Mouse (Mus musculus) heart, postnatal 36 days (tissue): Measurements from ENCODE around the gene Klra9. TPM values are rescaled to one million over a fixed set of nuclear protein-coding genes. Genes with fewer than 3 reads are reported as not detected.
"Not testable (repeated sequence)": the region's sequence is repeated elsewhere in the genome, so short reads cannot be mapped to it uniquely, and the experiment has no call there.

Experiments used
- DNase-seq, 2 experiments: peaks; one replicate each; pipeline ENCODE4 v3.0.0; 2021 to 2022
- intact Hi-C: fragments of 180-260 bp; cut with DNase I; formaldehyde crosslinking; loops from one replicate; pipeline ENCODE4 v1.15.1; 2025
- total RNA-seq, 2 experiments: library from RNA; stranded (reverse); gene quantifications; 2 replicates each; pipeline ENCODE4 v1.2.3; 2021

Klra9 gene
- 1 to 10 TPM; 1.3 to 1.9 TPM for total RNA-seq

DNA sequence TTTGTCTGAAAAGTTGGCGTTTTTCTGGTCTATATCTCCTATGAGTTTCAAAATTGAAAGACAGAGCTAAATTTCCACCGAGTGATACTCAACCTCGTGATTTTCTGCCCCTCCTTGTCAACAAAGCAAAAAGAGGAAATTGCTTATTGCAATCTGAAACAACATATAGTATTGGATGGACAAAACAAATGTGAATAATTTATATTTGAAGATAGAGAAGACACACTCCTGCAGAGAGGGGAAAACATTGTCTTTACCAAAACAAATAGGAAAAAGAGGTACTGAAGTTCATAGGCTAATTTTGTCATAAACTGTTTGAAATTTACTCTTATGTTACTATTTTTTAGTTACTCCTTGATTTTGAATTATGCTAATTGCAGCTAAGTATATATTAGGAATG is at the start of gene Klra9:
Klra9 (minus strand) TSS at position 101 of the 400 bp plus-strand sequence.
- DNase-seq, intact Hi-C loops: not testable (repeated sequence)

DNA sequence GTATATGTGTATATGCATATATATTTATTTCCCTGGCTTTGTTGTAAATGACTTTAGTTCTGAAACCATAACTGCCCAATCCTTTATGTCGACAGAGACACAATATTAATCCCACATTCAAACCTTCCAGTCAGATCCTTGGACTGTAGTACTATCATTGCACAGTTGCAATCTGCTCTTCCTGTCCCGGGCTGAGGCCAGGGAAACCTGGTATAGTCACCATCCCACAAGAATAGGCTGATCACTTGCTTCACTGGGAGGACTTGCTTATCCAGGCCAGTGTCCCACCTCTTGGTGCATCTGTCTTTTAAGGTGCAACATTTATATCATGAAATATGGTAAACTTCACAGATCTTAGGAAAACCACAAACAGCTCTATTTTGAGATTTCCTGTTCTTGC is 44.6 kb upstream of the Klra9 start:
- intact Hi-C loops = no loop called here
- DNase-seq = no peak

DNA sequence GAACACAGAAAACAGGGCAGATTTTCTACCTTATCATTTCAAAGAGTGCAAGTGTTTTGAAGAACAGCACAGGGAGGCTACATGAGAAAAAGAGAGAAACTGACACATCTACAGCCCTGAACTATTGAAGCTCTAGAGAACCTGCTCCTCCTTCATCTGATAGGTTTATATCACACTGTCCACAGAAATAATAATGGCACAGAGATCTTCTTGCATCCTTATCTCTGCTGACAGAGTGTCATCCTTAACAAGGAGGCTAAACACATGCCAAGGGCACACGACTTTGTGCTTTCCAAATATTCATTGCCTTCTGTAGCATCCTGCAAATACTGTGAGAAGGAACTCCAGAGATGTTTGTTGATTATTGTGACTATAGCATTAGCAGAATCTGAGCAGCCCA is 43.7 kb upstream of the Klra9 start:
- no peak for DNase-seq
- intact Hi-C loops = no loop called here

DNA sequence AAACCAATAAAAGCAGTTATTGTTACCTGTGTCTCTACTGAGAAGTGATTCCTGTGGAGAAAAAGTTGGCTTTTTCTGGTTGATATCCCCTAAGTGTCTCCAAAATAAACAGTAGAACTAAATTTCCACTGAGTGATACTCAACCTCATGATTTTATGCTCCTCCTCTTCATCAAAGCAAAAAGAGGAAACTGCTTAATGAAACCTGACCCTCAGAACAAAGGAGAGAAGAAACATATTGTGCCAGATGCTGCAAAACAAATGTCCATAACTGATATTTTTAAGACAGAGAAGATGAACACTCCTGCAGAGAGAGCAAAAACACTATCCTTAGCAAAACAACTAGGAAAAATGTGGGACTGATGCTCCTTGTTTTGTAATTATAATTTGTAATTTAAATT is 40.3 kb upstream of the Klra9 start, which contains the start of gene Klra7:
Klra7 (minus strand) TSS at position 101 of the 400 bp plus-strand sequence.
- DNase-seq = no peak
- intact Hi-C loops = no loop called here

DNA sequence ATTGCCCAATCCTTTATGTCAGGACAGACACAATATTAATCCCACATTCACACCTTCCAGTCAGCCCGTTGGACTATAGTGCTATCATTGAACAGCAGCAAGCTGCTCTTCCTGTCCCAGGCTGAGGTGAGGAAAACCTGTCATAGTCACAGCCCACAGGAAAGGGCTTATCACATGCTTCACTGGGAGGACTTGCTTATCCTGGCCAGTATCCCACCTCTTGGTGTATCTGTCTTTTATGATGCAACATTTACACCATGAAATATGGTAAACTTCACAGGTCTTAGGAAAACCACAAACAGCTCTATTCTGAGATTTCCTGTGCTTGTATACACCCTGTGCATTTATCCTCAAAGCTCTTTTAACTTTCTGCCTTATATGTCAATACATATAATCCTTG is 4.5 kb upstream of the Klra9 start:
- intact Hi-C loops, DNase-seq: not testable (repeated sequence)

DNA sequence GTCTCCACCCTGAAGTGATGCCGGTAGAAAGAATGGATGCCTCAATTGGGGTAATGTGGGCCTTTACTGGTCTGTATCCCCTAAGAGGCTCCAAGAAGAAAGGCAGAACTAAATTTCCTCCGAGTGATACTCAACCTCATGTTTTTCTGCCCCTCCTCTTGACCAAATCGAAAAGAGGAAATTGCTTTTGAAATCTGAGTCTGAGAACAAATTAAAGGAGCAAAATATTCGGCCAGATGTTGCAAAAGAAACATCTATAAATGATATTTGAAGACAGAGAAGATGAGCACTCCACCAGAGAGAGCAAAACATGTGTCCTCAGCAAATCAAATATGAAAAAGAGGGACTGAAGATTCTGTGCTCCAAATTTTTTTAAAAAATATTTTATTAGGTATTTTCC is 63.1 kb downstream of the Klra9 start, which contains the start of gene Klra8:
Klra8 (minus strand) TSS at position 101 of the 400 bp plus-strand sequence.
- intact Hi-C loops, DNase-seq: not testable (repeated sequence)

Other genes with a start within 250 kb of the Klra9 start
- not detected for gene Klra6, start 166.2 kb downstream of the Klra9 start, total RNA-seq
- gene Klra4, start 125.8 kb downstream of the Klra9 start, total RNA-seq = not detected
- not detected for gene Klra8, start 63.2 kb downstream of the Klra9 start, total RNA-seq
- gene Klra7, start 40.2 kb upstream of the Klra9 start, total RNA-seq = not detected
- gene Klra10, start 88.8 kb upstream of the Klra9 start, total RNA-seq = under 1 TPM in 1 of 2 experiments, not detected in 1; 0.67 TPM
- gene Klra3, start 144.5 kb upstream of the Klra9 start, total RNA-seq = not detected
- not detected for gene Klra1, start 193.8 kb upstream of the Klra9 start, total RNA-seq